8 mouse cellular contexts compared by ENCODE assay signal in the genomic region with DNA sequence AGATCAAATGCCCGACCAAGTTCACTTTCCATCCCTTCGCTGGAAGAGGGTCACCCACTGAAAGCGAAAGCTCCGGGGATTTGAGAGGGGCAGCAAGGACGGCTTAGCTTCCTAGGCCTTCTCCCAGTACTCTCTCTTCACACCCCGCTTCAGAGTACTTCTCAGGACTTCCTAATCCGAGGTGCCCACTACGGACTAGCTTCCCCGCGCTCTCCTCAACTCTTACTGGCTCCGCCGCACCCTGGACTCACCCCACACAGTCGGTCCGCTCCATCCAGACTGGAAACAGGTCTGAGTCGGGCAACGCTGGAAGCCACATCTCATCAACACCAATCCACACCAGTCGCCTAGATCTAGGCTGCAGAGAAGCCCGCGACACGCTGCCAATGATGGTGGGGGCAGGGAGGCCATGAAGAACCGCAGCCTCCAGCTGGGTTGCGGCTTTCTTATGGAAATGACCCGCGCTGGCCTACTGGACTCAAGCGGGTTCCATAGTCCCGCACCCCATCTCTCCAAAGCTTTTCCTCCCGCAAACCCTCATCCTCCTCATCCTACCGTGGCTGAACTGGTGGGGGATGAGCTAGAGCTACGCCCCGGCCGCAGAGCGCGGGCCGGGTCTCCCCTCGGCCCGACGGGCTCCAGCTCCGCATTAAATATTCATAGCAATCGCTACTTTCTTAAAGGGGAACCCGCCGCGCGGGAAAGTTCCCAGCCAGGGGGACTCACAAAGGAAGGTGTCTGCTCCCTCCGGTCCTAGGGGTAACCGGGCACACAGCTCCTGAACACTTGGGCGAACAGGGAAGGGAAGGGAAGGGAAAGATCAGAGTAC. TPM values are rescaled to one million over a fixed set of nuclear protein-coding genes. Genes with fewer than 3 reads are reported as not detected.
DNase-seq lines count a peak whose midpoint lies in the region; ATAC-seq lines count a peak whose summit lies in the region.

No protein-coding gene starts in this region.

- under 1% methylated on average over 46 of the region's 46 CpGs for WGBS in hindbrain, embryonic 13.5 days
- 1% methylated on average over 46 of the region's 46 CpGs for WGBS in limb, embryonic 15.5 days
- WGBS in stomach, embryonic 16.5 days, result 1% methylated on average over 46 of the region's 46 CpGs

- H3K36me3 ChIP-seq in hindbrain, embryonic 13.5 days, result no peaks in the 10 kb centered on the region
- no peaks in the 10 kb centered on the region for H3K36me3 ChIP-seq in limb, embryonic 15.5 days
- H3K36me3 ChIP-seq in stomach, embryonic 16.5 days (ENCODE audit: control insufficient read depth, insufficient read depth, low read length), result no peaks in the 10 kb centered on the region

- peaks cover 56% of the 10 kb centered on the region for H3K4me1 ChIP-seq in hindbrain, embryonic 13.5 days (replicated peaks)
- H3K4me1 ChIP-seq in limb, embryonic 15.5 days, result peaks cover 15% of the 10 kb centered on the region
- peaks cover 10% of the 10 kb centered on the region for H3K4me1 ChIP-seq in stomach, embryonic 16.5 days (ENCODE audit: control insufficient read depth, insufficient read depth, low read length)

- peak; percentile 19 for DNase-seq in cerebellum, adult 9-11 months
- no peak for DNase-seq in cerebellum, adult 8-10 months
- DNase-seq in right cerebral cortex, postnatal 4 days, result peak; percentile 61
- no peak for DNase-seq in right cerebral cortex, postnatal 25 days
- DNase-seq in spleen, postnatal 36 days (ENCODE audit: low spot score in 2 of 2), result no peak

- peak; percentile 52 for ATAC-seq in hindbrain, embryonic 13.5 days (ENCODE audit: low FRiP score)
- no peak for ATAC-seq in limb, embryonic 15.5 days (ENCODE audit: insufficient number of reproducible peaks, low FRiP score, low TSS enrichment, low read depth)
- no peak for ATAC-seq in stomach, embryonic 16.5 days (ENCODE audit: insufficient read depth, low FRiP score)

- H3K9ac ChIP-seq in hindbrain, embryonic 13.5 days, result peak overlapping the region; percentile 82
- peak overlapping the region; percentile 7; the same call in 1 of the 2 replicates for H3K9ac ChIP-seq in limb, embryonic 15.5 days
- H3K9ac ChIP-seq in stomach, embryonic 16.5 days (ENCODE audit: low read length), result 0 out of 2 replicates have a peak overlapping the region, but pooled peaks have one; percentile 31

- no peaks in the 10 kb centered on the region for H3K9me3 ChIP-seq in hindbrain, embryonic 13.5 days
- no peaks in the 10 kb centered on the region for H3K9me3 ChIP-seq in limb, embryonic 15.5 days
- H3K9me3 ChIP-seq in stomach, embryonic 16.5 days (replicated peaks; ENCODE audit: control insufficient read depth, low read length), result no peaks in the 10 kb centered on the region

- H3K27ac ChIP-seq in hindbrain, embryonic 13.5 days, result peak overlapping the region; percentile 87
- H3K27ac ChIP-seq in limb, embryonic 15.5 days, result no peak overlapping the region
- H3K27ac ChIP-seq in stomach, embryonic 16.5 days (ENCODE audit: low read length), result no peak overlapping the region

- H3K27me3 ChIP-seq in hindbrain, embryonic 13.5 days, result peaks cover 23% of the 10 kb centered on the region
- peaks cover 79% of the 10 kb centered on the region for H3K27me3 ChIP-seq in limb, embryonic 15.5 days
- peaks cover 75% of the 10 kb centered on the region for H3K27me3 ChIP-seq in stomach, embryonic 16.5 days (ENCODE audit: control insufficient read depth, insufficient read depth, low read length)

- H3K4me3 ChIP-seq in hindbrain, embryonic 13.5 days, result peak overlapping the region; percentile 53
- H3K4me3 ChIP-seq in limb, embryonic 15.5 days, result peak overlapping the region; percentile 34
- peak overlapping the region; percentile 39 for H3K4me3 ChIP-seq in stomach, embryonic 16.5 days (replicated peaks; ENCODE audit: low read length)

- H3K4me2 ChIP-seq in hindbrain, embryonic 13.5 days, result peak overlapping the region; percentile 83
- peak overlapping the region; percentile 71 for H3K4me2 ChIP-seq in limb, embryonic 15.5 days
- peak overlapping the region; percentile 66 for H3K4me2 ChIP-seq in stomach, embryonic 16.5 days (ENCODE audit: low read depth, low read length)

RNA-seq across cellular contexts. Expression of a gene that starts 17.8 kb away (rescaled TPM):
- 17.4 and 18.2 TPM in 2 replicates for polyA plus RNA-seq in hindbrain, embryonic 13.5 days (2015; fragmentation: Nextera tagmentation; extraction: Ambion mirVana)
- polyA plus RNA-seq in limb, embryonic 15.5 days (2015; fragmentation: Nextera tagmentation; extraction: Ambion mirVana), result 0.47 and 0.86 TPM in 2 replicates
- not detected in 2 replicates for polyA plus RNA-seq in stomach, embryonic 16.5 days (2015; fragmentation: Nextera tagmentation; extraction: Ambion mirVana)

Comparison
In these comparisons a context has a peak if more than half of its experiments do, and no peak if none do; other contexts are left out.
1. DNase-seq: peak in cerebellum, adult 9-11 months (single experiment) and right cerebral cortex, postnatal 4 days (single experiment); none in cerebellum, adult 8-10 months (single experiment), right cerebral cortex, postnatal 25 days (single experiment) and spleen, postnatal 36 days (0 of 2).
2. H3K9ac ChIP-seq: peak in every context shown above with its lines; median percentile 82 in hindbrain, embryonic 13.5 days; 31 in stomach, embryonic 16.5 days; 7 in limb, embryonic 15.5 days.
3. Peak in every context shown above with its lines, with median percentiles within 50 percentile points of each other: H3K4me2 ChIP-seq and H3K4me3 ChIP-seq.